Mouse (Mus musculus): ENCODE measurements around the gene Bcl3. TPM values are rescaled to one million over a fixed set of nuclear protein-coding genes. Genes with fewer than 3 reads are reported as not detected.

The Bcl3 gene
- polyA plus RNA-seq, 1 experiment from 2014 or later, result 1.2 TPM

GRCm38 (mm10) chr7:19789904-19790347, 32.6 kb downstream of the Bcl3 start:
- Histone ChIP-seq H3K9me3 (replicated peaks) (no peaks in the 10 kb centered on the region), H3K4me3 (peak overlapping the region; percentile 45), H3K36me3 (no peaks in the 10 kb centered on the region), H3K4me1 (peaks cover 9% of the 10 kb centered on the region), H3K27ac (peak overlapping the region; percentile 26; the same call in 1 of the 2 replicates), H3K27me3 (ENCODE audit: low read depth, poor library complexity, severe bottlenecking) (peaks cover 16% of the 10 kb centered on the region)
- WGBS, result 1% methylated on average over 19 of the region's 19 CpGs
- DNase-seq (ENCODE audit: low spot score), result peak; percentile 97

GRCm38 (mm10) chr7:19785874-19786458, 36.6 kb downstream of the Bcl3 start:
- H3K4me3 ChIP-seq, result no peak overlapping the region
- H3K36me3 ChIP-seq, result no peaks in the 10 kb centered on the region
- WGBS, result 41% methylated on average over 12 of the region's 12 CpGs
- H3K27ac ChIP-seq, result no peak overlapping the region
- H3K4me1 ChIP-seq, result peaks cover 9% of the 10 kb centered on the region
- peaks cover 2% of the 10 kb centered on the region; the same call in 1 of the 2 replicates for H3K9me3 ChIP-seq (replicated peaks)
- peaks cover 7% of the 10 kb centered on the region for H3K27me3 ChIP-seq (ENCODE audit: low read depth, poor library complexity, severe bottlenecking)
- DNase-seq (ENCODE audit: low spot score), result no peak

- H3K27ac ChIP-seq, result no peak overlapping the region
- H3K36me3 ChIP-seq, result no peaks in the 10 kb centered on the region
- H3K9me3 ChIP-seq (replicated peaks), result peaks cover 2% of the 10 kb centered on the region; the same call in 1 of the 2 replicates
- no peak overlapping the region for H3K4me3 ChIP-seq
- WGBS, result 28% methylated on average over 11 of the region's 11 CpGs
- no peak for DNase-seq (ENCODE audit: low spot score)
- peaks cover 8% of the 10 kb centered on the region for H3K4me1 ChIP-seq
- no peaks in the 10 kb centered on the region; the same call in 1 of the 2 replicates for H3K27me3 ChIP-seq (ENCODE audit: low read depth, poor library complexity, severe bottlenecking)
These were observed 37.6 kb downstream of the Bcl3 start for GRCm38 (mm10) chr7:19784764-19785535.

GRCm38 (mm10) chr7:19783630-19784029, 38.9 kb downstream of the Bcl3 start:
- 79% methylated on average over 8 of the region's 8 CpGs for WGBS

GRCm38 (mm10) chr7:19782645-19783044, 39.9 kb downstream of the Bcl3 start:
- WGBS, result 89% methylated on average over 4 of the region's 4 CpGs
- peaks cover 5% of the 10 kb centered on the region for H3K4me1 ChIP-seq
- peaks cover 2% of the 10 kb centered on the region; the same call in 1 of the 2 replicates for H3K9me3 ChIP-seq (replicated peaks)
- no peak for DNase-seq (ENCODE audit: low spot score)
- no peaks in the 10 kb centered on the region for H3K27me3 ChIP-seq (ENCODE audit: low read depth, poor library complexity, severe bottlenecking)
- no peaks in the 10 kb centered on the region for H3K36me3 ChIP-seq
- no peak overlapping the region for H3K4me3 ChIP-seq
- H3K27ac ChIP-seq, result no peak overlapping the region

More at GRCm38 (mm10) chr7:19783630-19784029, 38.9 kb downstream of the Bcl3 start:
- DNase-seq (ENCODE audit: low spot score), result no peak
- Histone ChIP-seq H3K9me3 (replicated peaks) (peaks cover 2% of the 10 kb centered on the region; the same call in 1 of the 2 replicates), H3K27ac (no peak overlapping the region), H3K27me3 (ENCODE audit: low read depth, poor library complexity, severe bottlenecking) (no peaks in the 10 kb centered on the region), H3K4me1 (peaks cover 5% of the 10 kb centered on the region), H3K36me3 (no peaks in the 10 kb centered on the region), H3K4me3 (no peak overlapping the region)

GRCm38 (mm10) chr7:19781741-19782140, 40.8 kb downstream of the Bcl3 start:
- peaks cover 2% of the 10 kb centered on the region; the same call in 1 of the 2 replicates for H3K9me3 ChIP-seq (replicated peaks)
- H3K27ac ChIP-seq, result no peak overlapping the region
- 93% methylated on average over 7 of the region's 7 CpGs for WGBS
- H3K36me3 ChIP-seq, result no peaks in the 10 kb centered on the region
- peaks cover 5% of the 10 kb centered on the region for H3K4me1 ChIP-seq
- no peaks in the 10 kb centered on the region for H3K27me3 ChIP-seq (ENCODE audit: low read depth, poor library complexity, severe bottlenecking)
- no peak for DNase-seq (ENCODE audit: low spot score)
- H3K4me3 ChIP-seq, result no peak overlapping the region

GRCm38 (mm10) chr7:19779903-19780302, 42.7 kb downstream of the Bcl3 start:
- H3K27me3 ChIP-seq (ENCODE audit: low read depth, poor library complexity, severe bottlenecking), result no peaks in the 10 kb centered on the region
- H3K4me1 ChIP-seq, result no peaks in the 10 kb centered on the region
- peaks cover 2% of the 10 kb centered on the region; the same call in 1 of the 2 replicates for H3K9me3 ChIP-seq (replicated peaks)
- H3K27ac ChIP-seq, result no peak overlapping the region
- no peak for DNase-seq (ENCODE audit: low spot score)
- H3K36me3 ChIP-seq, result no peaks in the 10 kb centered on the region
- WGBS, result 81% methylated on average over 4 of the region's 4 CpGs
- no peak overlapping the region for H3K4me3 ChIP-seq

GRCm38 (mm10) chr7:19778645-19779044, 43.9 kb downstream of the Bcl3 start:
- Histone ChIP-seq H3K4me3 (no peak overlapping the region), H3K36me3 (no peaks in the 10 kb centered on the region), H3K9me3 (replicated peaks) (peaks cover 2% of the 10 kb centered on the region; the same call in 1 of the 2 replicates), H3K27ac (no peak overlapping the region), H3K4me1 (no peaks in the 10 kb centered on the region), H3K27me3 (ENCODE audit: low read depth, poor library complexity, severe bottlenecking) (no peaks in the 10 kb centered on the region)
- no peak for DNase-seq (ENCODE audit: low spot score)
- 88% methylated on average over 8 of the region's 8 CpGs for WGBS

GRCm38 (mm10) chr7:19777049-19777723, 45.4 kb downstream of the Bcl3 start:
- WGBS, result 93% methylated on average over 11 of the region's 11 CpGs
- H3K9me3 ChIP-seq (replicated peaks), result no peaks in the 10 kb centered on the region
- H3K4me3 ChIP-seq, result no peak overlapping the region
- no peaks in the 10 kb centered on the region for H3K36me3 ChIP-seq
- no peak for DNase-seq (ENCODE audit: low spot score)
- H3K4me1 ChIP-seq, result no peaks in the 10 kb centered on the region
- no peaks in the 10 kb centered on the region for H3K27me3 ChIP-seq (ENCODE audit: low read depth, poor library complexity, severe bottlenecking)
- H3K27ac ChIP-seq, result no peak overlapping the region

- H3K4me3 ChIP-seq, result peak overlapping the region; percentile 60; the same call in 1 of the 2 replicates
- DNase-seq (ENCODE audit: low spot score), result no peak
- peaks cover 40% of the 10 kb centered on the region for H3K27me3 ChIP-seq (ENCODE audit: low read depth, poor library complexity, severe bottlenecking)
- no peaks in the 10 kb centered on the region for H3K36me3 ChIP-seq
- H3K27ac ChIP-seq, result peak overlapping the region; percentile 81; the same call in 1 of the 2 replicates
- peaks cover 33% of the 10 kb centered on the region for H3K4me1 ChIP-seq
- H3K9me3 ChIP-seq (replicated peaks), result no peaks in the 10 kb centered on the region
- 40% methylated on average over 4 of the region's 4 CpGs for WGBS
These were observed 50.9 kb downstream of the Bcl3 start for GRCm38 (mm10) chr7:19771682-19772081.

- no peaks in the 10 kb centered on the region for H3K9me3 ChIP-seq (replicated peaks)
- peaks cover 40% of the 10 kb centered on the region for H3K27me3 ChIP-seq (ENCODE audit: low read depth, poor library complexity, severe bottlenecking)
- 2% methylated on average over 9 of the region's 9 CpGs for WGBS
- no peaks in the 10 kb centered on the region for H3K36me3 ChIP-seq
- peak; percentile 61 for DNase-seq (ENCODE audit: low spot score)
- H3K4me3 ChIP-seq, result peak within 1 kb of the TSS; percentile 60
- peak within 1 kb of the TSS; percentile 81 for H3K27ac ChIP-seq
- H3K4me1 ChIP-seq, result peaks cover 33% of the 10 kb centered on the region
These were observed 51.6 kb downstream of the Bcl3 start, which contains the start of gene Bcam for GRCm38 (mm10) chr7:19770984-19771391. TSS of gene Bcam (minus strand) at chr7:19771016.

- H3K4me1 ChIP-seq, result peaks cover 33% of the 10 kb centered on the region
- peak; percentile 94 for DNase-seq (ENCODE audit: low spot score)
- H3K27me3 ChIP-seq (ENCODE audit: low read depth, poor library complexity, severe bottlenecking), result peaks cover 40% of the 10 kb centered on the region
- peak overlapping the region; percentile 81 for H3K27ac ChIP-seq
- H3K4me3 ChIP-seq, result peak overlapping the region; percentile 60
- under 1% methylated on average over 28 of the region's 28 CpGs for WGBS
- no peaks in the 10 kb centered on the region for H3K36me3 ChIP-seq
- no peaks in the 10 kb centered on the region for H3K9me3 ChIP-seq (replicated peaks)
These were observed 52.2 kb downstream of the Bcl3 start for GRCm38 (mm10) chr7:19770375-19770754.

Data from limb, embryonic 10.5 days (tissue).